Mouse (Mus musculus) retina, postnatal 1 day (tissue): ENCODE data around the gene Slc15a5.
A peak's percentile ranks its signal among the peaks of the same experiment; 100 is the strongest.

Experiments used
- DNase-seq: peaks from one replicate; pipeline ENCODE4 v3.0.0-alpha.2; 2012

The Slc15a5 gene

DNA sequence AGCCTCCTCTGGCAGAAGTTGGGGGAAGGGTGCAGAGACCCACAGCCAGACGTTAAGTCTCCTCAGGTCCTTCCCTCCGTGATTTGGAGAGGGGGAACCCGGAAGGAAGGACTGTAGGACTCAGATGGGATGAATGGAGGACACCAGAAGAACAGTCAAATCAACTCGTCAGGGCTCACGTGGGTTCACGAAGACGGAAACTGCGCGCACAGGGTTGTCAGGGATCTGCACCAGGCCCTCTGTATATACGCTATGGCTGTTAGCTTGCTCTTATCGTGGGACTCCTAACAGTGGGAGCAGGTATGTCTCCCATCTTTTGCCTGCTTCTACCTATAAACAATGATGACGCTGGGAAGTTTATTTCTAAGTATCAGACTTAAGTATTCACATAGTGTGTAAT lies 24.8 kb downstream of the Slc15a5 start:
- no peak for DNase-seq

DNA sequence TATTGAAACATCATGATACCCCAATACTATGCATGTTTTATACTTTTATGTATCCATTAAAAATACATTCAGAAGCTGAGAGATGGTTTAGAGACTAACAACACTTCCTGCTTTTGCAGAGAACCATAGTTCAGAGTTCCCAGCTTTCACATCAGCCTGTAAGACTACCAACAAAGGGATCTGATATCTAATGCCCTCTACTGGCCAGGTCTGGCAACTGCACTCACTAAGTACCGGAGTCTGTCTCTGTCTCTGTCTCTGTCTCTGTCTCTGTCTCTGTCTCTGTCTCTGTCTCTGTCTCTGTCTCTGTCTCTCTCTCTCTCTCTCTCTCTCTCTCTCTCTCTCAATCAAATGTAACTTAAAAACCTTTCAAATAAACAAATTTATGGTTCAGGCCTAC lies 25.6 kb downstream of the Slc15a5 start:
- DNase-seq, result peak; percentile 39

DNA sequence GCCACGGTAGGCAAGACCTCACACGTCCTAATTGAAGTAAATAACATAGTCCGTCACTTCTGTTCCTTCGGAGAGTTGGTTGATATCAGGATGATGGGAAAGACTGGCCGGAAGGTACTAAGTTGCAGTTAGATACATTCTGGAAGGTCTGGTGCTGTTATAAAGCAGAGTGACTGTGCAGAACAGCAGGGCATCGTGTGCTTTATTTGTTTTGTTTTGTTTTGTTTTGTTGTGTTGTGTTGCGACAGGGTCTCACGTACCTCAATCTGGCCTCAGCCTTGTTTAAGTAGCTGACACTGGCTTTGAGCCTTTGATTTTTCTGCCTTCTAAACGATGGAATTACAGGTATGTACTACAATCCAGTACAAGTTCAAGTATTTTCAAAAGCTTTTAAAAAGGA lies 26.0 kb downstream of the Slc15a5 start:
- DNase-seq, result no peak

DNA sequence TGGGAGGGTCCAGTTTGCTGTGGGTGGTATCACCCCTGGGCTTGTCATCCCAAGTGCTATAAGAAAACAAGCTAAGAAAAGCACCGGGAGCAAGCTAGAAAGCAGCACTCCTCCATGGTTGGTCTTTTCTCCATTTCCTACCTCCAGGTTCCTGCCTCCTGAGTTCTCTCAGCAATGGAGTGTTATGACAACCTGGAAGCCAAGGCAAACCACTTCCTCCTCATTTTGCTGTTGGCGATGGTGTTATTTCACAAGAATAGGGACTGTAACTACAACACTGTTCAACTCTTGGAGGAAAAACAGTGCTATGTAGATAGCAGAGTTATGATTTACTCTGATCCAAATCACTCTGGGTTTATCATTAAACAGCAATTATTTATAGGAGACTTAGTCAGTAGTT lies 34.4 kb downstream of the Slc15a5 start:
- DNase-seq, result no peak

DNA sequence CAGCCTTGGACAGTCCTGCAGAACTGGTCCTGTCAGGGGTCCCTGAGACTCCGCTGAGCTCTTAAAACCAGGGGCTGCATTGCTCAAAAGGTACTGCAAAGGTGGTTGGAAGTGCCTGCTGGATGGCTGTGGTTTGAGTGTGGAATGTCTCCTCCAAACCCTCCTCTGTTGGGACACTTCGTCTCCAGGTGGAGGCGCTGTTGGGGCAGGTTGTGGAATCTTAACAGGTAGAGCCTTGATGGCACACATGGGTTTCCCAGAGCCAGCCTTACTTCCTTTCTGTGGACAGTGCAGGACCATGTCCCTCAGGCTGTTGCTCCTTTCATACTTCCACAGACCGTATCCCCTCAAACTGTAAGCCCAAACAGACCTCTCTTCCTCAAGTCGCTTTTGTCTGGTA lies 36.8 kb downstream of the Slc15a5 start:
- DNase-seq, result no peak

DNA sequence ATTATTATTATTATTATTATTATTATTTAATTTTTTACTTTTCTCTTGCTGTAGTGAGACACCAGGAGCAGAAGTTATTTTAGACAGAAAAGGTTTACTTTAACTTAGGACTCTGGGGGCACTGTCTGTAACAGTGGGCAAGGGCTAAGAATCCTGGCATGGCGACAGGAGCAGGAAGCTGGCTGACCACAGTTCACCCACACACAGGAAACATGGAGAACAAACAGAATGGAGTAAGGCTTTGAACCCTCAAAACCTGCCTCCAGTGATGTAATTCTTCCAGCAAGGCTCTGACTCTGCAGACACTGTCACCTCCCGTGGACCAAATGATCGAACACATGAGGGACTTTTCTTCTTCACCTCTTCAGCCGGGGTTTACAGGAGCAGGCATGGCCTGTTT lies 37.9 kb downstream of the Slc15a5 start:
- DNase-seq, result no peak

DNA sequence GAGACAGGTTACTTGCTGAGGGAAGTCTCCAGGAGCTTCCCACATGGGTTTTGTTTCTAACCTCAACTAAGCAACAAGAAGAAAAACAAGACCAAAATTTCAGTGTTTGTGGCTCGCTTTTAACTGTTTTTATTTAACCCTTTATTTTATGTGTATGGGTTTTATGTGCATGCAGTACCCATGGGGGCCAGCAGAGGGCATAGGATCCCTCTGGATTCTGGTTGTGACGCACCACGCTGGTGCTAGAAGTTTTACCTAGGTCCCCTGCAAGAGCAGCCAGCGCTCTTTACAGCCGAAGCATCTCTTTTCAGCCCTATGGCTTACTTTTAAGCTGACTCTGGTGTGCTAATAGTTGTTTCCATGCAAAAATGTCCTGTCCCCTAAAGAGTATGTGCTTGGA lies 42.1 kb downstream of the Slc15a5 start:
- no peak for DNase-seq

DNA sequence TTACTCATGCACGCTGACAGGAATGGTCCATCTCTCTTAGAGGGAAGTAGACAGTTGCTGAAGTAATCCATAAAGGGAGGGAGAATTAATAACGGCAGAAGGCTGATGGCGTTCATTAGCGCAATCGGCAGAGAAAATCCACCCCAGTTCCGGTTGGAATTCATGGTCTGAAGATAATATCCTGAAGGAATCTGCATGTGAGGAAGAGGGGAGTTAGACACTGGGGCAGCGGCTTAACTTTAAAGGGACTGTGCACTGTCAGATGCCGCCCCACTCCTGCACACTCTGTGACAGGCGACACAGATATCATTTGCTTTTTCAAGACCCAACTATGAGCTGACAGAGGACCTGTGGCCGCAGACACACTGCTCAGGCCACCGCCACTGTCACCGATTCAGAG lies 42.8 kb downstream of the Slc15a5 start:
- no peak for DNase-seq

DNA sequence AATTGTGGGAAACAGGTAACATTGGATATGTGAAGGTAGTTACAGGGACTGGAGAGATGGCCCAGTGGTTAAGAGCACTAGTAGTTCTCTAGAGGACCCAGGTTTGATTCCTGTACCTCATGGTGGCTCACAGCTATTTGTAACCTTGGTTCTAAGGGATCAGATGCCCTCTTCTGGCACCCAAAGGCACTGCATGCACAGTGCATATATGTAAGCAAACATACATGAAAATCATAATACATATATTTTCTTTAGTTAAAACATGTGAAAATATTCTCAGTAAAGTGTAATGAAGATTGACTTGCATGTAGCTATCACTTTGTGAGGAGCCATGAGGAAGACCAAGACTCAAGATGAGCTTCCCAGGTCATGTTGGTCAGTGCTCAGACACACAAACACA lies 62.8 kb downstream of the Slc15a5 start:
- DNase-seq, result no peak

DNA sequence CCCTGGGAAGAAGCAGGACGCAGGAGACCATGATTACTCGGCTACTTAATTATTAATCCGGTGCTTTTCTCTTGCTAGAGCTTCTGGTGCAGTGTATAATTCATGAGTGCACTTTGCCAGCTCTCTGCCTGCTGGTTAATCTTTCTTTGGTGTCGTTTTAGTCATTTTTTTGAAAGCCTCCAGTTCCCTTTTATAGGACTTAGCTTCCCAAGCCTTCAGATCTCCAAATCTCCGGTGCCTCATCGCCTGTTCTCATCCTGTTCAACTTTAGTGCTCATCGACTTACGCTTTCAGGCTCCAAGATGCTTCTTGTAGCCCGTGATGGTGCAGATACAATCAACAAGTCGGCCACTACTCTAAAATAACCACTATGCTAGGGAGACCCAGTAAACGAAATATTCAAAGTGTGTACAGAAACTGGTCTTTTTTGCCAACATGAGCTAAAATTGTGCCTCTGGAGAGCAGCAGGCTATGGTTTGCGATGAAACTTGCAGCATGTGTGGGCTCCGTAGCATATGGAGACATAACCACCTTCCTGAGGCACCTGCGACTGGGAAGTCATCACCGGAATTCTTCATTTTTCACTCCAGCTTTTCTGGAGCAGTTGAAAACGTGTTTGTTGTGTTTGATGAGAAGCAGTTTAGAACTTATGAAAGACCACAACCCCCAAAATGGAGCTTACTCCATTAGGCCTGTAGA lies 64.6 kb downstream of the Slc15a5 start:
- peak; percentile 32 for DNase-seq

DNA sequence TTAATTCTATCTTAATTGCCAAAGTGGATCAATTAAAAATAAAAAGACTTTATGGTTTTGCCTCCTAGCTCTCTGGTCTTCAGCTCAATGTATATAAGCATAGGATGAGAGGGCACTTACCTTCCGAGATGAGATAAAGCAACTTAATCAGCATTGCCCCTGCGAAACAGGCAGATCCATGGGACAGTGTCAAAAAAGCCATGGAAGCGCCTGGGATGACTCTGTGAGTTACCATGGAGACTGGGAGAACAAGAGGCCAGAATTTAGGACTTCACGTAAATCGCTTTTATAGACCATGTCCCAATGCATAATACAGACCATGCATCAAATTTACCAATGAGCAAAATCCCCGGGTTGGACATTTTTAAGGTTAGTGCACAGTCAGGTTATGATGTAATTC lies 67.8 kb downstream of the Slc15a5 start:
- DNase-seq, result no peak

DNA sequence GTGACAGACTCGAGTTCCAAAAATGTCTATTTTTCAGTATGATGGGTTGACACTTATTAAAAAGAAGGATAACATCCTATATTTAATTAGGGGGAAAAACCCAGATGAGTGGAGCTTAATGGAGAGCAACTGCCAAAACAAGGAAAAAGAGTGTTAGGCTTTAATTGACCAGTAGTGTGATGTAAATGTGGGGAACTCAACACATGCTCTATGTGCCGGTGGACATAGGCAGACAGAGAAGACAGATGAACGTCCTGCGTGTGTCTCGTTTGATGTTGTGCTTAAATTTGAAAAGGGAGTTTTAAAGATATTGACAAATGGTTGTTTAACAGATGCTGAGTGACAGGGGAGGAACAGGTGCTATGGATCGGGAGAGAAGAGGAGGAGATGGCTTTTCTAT lies 72.0 kb downstream of the Slc15a5 start:
- no peak for DNase-seq

DNA sequence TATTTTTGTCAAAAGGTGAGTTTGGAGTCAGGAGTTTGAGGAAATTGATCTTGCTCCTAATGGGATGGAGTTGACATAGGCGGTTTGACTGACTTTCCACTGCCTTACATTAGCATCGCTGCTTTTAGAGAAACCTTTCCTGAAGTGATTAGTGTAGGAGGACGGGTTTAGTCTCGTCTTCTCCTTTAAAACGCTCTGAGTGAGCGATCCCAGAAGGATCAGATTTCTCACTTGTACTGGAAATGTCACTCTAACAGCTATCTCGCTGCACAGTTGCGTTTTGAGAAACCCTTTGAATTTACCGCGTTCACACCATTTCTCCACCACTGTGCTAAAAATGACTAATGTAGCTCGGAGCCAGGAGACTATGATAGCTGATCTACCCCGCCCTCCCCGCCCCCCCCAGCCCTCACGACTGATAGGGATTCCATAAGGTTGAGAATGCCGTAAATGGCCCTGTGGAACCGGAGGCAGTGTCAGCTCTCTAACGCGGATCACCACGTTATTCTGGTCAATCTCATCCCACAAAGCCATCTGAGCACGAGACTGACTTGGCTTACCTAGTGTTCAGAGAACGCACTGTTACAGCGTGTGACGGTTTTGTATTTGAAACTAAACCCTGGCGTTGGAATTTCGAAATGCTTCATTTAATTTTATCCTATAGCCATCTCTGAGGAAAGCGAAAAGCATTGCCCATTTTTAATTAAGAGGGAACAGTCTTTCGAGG lies 73.0 kb downstream of the Slc15a5 start:
- DNase-seq, result no peak

DNA sequence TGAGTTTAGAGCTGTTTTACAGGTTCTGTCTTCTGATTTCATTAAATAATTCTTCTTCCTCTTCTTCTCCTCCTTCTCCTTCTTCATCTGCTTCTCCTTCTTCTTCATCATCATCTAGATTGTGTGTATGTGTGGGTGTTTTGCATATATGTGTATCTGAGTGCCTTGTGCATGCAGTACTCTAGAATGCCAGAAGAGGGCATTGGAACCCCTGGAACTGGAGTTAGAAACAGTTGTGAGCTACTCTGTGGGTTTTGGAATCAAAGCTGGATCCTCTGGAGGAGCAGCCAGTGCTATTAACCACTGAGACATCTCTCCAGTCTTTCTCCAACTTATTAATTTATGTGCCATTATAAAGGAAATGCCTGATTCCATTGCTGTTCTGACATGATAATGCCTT lies 89.9 kb downstream of the Slc15a5 start:
- peak; percentile 17 for DNase-seq

DNA sequence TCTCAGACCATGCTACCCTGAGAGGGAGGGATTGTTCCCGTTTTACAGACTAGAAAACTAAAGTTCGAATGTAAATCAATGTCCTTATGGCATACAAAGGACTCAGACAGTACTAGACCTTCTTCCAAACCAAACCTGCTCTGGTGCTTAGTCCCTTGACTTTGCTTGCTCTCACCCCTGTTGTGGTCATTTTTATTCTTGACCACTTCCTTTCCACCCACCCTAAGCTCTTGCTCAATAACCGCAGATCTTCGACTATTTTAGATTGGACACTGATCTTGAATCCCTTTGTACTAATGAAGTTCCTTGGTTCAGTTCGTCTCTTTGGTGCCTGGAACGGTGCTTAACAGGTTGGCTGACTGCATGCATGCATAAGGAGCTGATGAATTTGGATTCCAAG lies 94.5 kb downstream of the Slc15a5 start:
- DNase-seq, result no peak

DNA sequence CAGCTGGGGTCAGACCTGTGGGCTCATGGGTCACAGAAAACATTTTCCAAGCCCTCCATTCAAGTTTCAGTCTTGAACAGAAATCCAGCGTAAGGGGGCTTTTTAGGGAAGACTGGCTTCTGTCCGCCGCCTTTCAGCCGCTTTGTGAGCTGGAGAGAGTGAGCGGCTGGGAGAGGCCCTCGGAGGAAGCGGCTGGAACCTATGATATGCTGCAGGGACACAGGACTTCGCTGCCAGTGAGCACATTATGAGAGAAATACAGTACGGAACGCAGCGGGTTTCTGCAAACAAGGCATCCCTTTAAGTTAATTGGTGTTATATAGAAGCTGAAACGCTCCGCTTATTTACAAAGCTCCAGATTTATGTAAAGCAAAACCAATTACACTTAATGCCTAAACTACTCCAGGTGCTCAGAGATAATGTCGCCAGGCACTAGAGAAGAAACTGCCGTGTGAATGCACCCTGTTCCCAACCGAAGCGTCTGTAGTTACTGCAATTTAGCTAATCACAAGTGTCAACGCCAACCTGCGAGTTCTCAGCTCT lies 97.5 kb downstream of the Slc15a5 start:
- peak; percentile 41 for DNase-seq

DNA sequence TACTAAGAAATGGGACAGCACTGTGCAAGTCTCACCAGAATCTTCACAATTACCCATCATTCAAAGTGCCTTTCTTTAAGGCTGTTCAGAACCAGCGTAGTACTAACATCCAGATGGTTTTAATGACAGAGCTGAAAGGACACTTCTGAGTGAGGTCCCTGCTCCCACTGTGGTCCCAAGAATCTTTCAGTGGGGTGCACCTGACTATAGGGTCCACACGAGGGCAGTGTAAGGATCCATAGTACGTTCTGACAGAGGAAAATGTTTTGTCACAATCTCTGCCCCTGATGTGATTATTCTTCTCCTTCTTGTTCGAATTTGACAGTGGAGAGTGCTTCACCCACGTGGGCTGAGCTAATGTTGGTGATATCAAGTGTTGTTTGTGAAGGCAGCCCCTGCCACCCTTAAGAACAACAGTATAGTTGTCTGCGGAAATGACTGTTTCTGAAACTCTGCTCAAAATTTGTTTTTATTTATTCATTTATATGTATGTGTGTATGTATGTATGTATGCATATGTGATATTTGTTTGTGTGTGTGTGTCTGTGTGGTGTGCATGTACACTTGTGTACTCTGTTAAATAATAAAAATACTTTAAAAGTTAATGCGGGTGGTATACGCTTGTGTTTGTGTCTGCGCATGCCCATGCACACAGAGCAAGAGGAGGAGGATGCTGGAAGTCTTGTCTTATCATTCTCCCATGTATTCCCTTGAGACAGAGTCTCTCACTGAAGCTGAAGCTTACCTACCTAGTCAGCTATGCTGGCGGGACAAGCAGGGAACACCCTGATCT lies 98.6 kb downstream of the Slc15a5 start:
- peak; percentile 48 for DNase-seq

DNA sequence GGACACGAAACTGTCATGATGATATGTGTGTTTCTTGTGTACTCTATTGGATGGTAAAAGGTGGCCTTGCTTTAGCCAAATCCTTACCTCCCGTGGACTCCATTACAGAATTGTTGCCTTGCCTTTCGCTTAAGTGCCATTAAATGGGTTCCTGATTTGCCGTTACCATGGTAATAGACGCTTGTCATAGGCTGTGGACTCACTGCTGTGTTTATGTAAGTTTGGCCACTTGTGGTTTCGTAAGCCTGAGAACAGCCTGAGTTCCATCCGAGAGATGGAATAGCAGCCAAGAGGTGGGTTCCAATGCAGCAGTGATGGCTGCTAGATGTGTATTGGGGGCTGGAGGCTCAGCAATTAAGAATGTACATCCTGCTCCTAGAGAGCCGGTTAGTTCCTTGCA lies 99.3 kb downstream of the Slc15a5 start:
- peak; percentile 35 for DNase-seq

DNA sequence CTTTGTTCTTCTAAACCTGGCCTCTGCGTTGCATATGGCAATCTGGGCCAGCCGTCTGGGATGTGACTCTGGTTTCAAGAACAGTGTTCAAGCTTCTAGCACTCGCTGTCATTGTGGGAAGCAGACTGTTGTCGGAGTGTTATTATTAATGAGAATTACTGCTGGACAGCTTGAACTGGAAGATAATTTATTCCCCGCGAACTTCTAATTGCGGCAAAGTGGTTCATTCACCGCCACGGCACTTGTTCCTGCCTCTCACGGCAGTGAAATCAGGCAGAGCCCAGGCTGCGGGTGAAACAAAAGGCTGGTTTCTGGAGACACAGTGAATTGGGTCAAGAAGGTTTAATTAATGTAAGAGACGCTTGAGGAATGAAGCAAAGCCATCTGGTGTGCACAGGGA lies 99.9 kb downstream of the Slc15a5 start:
- peak; percentile 87 for DNase-seq

DNA sequence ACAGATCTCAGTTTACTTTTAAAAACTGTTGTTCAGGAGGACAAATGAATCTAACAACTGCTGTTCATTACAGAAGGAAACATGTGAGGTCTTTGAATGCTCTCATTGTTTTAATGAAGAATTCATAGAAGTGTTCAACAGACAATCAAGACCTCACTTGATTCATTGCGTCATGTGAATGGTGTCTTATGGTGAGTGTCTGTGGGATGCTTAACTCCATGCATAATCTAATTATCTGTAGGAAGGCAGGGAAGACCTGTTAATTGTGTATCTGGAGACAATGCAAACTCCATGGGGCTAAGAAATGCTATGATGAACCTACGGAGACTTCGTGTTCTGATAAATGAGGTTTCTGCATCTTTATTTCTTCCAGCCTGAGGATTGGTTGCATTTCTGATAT lies 103.7 kb downstream of the Slc15a5 start:
- DNase-seq, result peak; percentile 90

DNA sequence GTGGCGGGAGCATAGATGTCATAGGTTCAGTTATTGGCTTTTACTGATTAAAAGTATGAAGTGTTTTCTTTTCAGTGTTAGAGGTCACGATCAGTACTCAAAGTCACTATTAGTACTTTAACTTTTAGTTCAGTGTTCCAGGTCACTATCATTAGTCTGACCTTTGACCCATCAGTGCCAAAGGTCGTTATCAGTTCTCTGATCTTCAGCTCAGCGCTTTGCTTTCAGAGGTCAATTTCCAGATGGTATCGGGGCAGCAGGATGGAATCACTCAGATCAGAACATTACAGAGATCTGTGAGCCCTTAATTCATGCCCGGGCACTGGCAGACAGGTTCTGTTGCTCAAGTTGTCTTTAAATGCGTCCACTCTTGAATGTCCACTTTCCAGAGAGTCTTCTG lies 116.0 kb downstream of the Slc15a5 start:
- DNase-seq, result no peak

DNA sequence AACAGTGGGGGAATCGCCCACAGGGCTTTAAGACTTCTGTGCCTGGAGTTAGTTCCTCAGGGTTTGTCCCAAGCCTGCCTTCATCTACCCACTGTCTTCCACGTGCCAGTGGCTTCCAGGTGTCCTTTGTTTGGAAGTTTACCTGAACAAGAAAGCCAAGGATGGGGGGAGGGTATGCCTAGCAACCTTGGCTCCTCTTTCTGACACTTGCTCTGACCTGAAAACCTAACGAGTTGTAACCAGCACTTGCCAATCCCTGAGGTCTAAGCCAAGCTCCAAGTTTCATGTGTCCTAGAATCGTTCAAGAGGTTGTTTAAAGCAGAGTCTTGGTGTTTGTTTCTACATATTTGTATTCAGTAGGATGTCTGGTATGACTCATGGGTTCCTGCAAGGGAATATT lies 116.9 kb downstream of the Slc15a5 start:
- DNase-seq, result no peak

DNA sequence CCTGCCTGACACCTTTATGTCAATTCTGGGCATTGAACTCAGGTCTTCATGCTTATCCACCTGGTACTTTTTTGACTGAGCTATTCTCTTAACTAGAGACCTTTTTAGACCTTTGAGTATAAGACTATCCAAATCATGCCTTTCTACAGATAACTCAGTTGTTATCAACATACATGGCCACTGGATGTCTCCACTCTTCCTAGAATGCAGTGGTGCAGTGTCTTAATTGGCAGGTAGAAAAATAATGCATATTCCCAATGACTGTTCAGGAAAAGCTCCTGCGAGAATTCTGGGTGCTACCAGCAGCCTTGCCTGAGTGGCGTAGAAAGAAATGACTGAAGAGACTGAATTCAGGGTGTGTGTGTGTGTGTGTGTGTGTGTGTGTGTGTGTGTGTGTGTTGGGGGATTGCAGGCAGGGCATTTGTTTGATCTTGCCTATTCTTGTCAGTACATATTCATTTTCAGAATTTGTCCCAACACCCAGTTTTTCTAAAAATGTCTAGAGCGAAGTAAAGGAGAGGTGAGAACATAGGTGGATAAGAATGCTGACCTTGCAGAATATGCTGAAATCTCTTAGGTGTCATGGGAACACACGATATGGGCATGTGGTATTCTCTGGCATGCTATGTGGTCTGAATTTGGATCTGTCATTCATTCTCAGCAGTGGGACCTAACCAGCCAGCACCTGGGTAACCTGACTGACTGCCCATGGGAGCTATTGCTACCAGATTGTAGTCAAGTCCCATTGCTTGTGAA lies 119.5 kb downstream of the Slc15a5 start:
- no peak for DNase-seq
